24 mouse cellular contexts compared by ENCODE assay signal in the genomic region with DNA sequence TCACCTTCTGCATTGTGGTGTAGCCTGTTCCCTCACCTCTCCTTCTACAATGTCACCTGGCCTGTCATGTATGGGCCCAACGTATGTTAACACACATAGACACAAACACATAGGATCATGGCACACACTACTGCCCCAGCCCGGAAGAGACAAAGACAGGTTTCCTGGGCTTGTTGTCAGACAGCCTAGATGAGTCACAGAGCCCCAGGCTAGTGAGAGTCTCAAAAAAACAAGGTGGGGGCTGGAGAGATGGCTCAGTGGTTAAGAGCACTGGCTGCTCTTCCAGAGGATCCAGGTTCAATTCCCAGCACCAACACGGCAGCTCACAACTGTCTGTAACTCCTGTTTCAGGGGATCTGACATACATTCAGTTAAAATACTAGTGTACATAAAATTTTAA. TPM values are rescaled to one million over a fixed set of nuclear protein-coding genes. Genes with fewer than 3 reads are reported as not detected.
"Had no signal": no experiment of that assay in that cellular context is flagged by ENCODE, and none has a peak within 500 bp of the region (broad histone marks: within the 10 kb centered on the region; RNA-seq: fewer than 3 reads in every experiment).

No protein-coding gene starts in this region.

- DNase-seq: liver, postnatal 0 days; lung, adult 2 months; lung, postnatal 14 days; lung, postnatal 36 days; retina, postnatal 1 day; right cerebral cortex, adult 18-20 months; right cerebral cortex, postnatal 25 days; right cerebral cortex, postnatal 4 days; spleen, adult 18-20 months; thymus, adult 2 months; thymus, postnatal 14 days; thymus, postnatal 36 days had no signal

- H3K4me1 ChIP-seq: lung, embryonic 15.5 days; midbrain, embryonic 13.5 days; midbrain, embryonic 15.5 days; neural tube, embryonic 13.5 days; neural tube, embryonic 15.5 days; stomach, embryonic 15.5 days had no signal

- ATAC-seq: liver, postnatal 0 days; lung, postnatal 0 days; midbrain, embryonic 13.5 days; midbrain, embryonic 15.5 days had no signal

- H3K9me3 ChIP-seq: lung, embryonic 15.5 days; megakaryocyte, embryonic 14.5 days; midbrain, embryonic 13.5 days; midbrain, embryonic 15.5 days; neural tube, embryonic 13.5 days; neural tube, embryonic 15.5 days; stomach, embryonic 15.5 days had no signal

- H3K9ac ChIP-seq: liver, postnatal 0 days; lung, embryonic 15.5 days; midbrain, embryonic 13.5 days; midbrain, embryonic 15.5 days; neural tube, embryonic 13.5 days; neural tube, embryonic 15.5 days; stomach, embryonic 15.5 days had no signal

- H3K4me2 ChIP-seq: lung, embryonic 15.5 days; midbrain, embryonic 11.5 days; midbrain, embryonic 13.5 days; midbrain, embryonic 15.5 days; neural tube, embryonic 13.5 days; neural tube, embryonic 15.5 days; stomach, embryonic 15.5 days had no signal

- H3K27ac ChIP-seq: lung, embryonic 15.5 days; macrophage; midbrain, embryonic 13.5 days; midbrain, embryonic 15.5 days; neural tube, embryonic 13.5 days; neural tube, embryonic 15.5 days; stomach, embryonic 15.5 days; stomach, postnatal 0 days had no signal

- H3K27me3 ChIP-seq: lung, embryonic 15.5 days; midbrain, embryonic 13.5 days; midbrain, embryonic 15.5 days; neural tube, embryonic 13.5 days; neural tube, embryonic 15.5 days; stomach, embryonic 15.5 days had no signal

- H3K4me3 ChIP-seq: lung, embryonic 15.5 days; megakaryocyte, embryonic 14.5 days; midbrain, embryonic 13.5 days; midbrain, embryonic 15.5 days; neural tube, embryonic 13.5 days; neural tube, embryonic 15.5 days; stomach, embryonic 15.5 days had no signal

RNA-seq across cellular contexts. Expression of a gene that starts 30.5 kb away (rescaled TPM):
- polyA plus RNA-seq: liver, postnatal 0 days; macrophage; small intestine, adult 2 months had no signal
